In the genomic region with DNA sequence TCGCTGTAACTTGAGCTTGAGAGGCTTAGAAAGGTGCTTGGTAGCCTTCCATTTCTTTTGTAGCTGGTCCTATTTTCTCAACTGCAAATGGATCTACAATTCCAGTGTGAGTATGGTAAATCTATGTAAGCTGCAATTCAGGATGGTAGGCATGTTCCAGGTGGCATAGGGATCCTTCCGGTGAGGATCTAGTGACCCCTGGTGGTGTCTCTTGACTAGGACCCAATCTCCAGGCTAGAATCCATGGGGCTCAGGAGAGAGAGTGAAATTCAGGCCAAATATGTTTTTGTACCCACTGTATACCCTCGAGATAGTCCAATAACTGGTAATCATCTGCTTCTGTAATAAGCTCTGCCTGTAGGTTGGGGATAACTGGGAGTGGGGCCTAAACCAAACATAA, we compare ENCODE assay signal across 8 mouse cellular contexts. TPM values are rescaled to one million over a fixed set of nuclear protein-coding genes. Genes with fewer than 3 reads are reported as not detected.
DNase-seq lines count a peak whose midpoint lies in the region; ATAC-seq and TF ChIP-seq lines count a peak whose summit lies in the region.

No protein-coding gene starts in this region.

- no peaks in the 10 kb centered on the region for H3K4me1 ChIP-seq in liver, embryonic 12.5 days
- no peaks in the 10 kb centered on the region for H3K4me1 ChIP-seq in cerebellum, adult 2 months (ENCODE audit: control insufficient read depth, insufficient read depth, low read length)
- no peaks in the 10 kb centered on the region for H3K4me1 ChIP-seq in stomach, postnatal 0 days (replicated peaks; ENCODE audit: control insufficient read depth, insufficient read depth)

- DNase-seq in cerebellum, adult 11 months = peak; percentile 9
- peak; percentile 5 for DNase-seq in liver
- peak in 1 of 2 experiments; percentile 14 for DNase-seq in cerebellum, adult 2 months
- DNase-seq in kidney, postnatal 14 days = peak; percentile 64
- no peak for DNase-seq in stomach, postnatal 0 days (ENCODE audit: low spot score)
- no peak for DNase-seq in ovary, postnatal 36 days (ENCODE audit: low spot score)

- H3K36me3 ChIP-seq in liver, embryonic 12.5 days = no peaks in the 10 kb centered on the region
- no peaks in the 10 kb centered on the region for H3K36me3 ChIP-seq in stomach, postnatal 0 days (ENCODE audit: control insufficient read depth, insufficient read depth, low read length)

- no peak overlapping the region for H3K9ac ChIP-seq in liver, embryonic 12.5 days
- no peak overlapping the region for H3K9ac ChIP-seq in stomach, postnatal 0 days (ENCODE audit: low read length)

- no peak for ATAC-seq in cerebellum, adult (ENCODE audit: insufficient number of reproducible peaks, low FRiP score, low TSS enrichment)
- ATAC-seq in liver, embryonic 12.5 days = no peak
- no peak for ATAC-seq in stomach, postnatal 0 days (ENCODE audit: low FRiP score, low TSS enrichment)

- TF ChIP-seq CTCF in cerebellum, adult 2 months (IDR thresholded peaks at IDR 0.05; ENCODE audit: borderline replicate concordance, insufficient read depth, low read depth, low read length) = peak; percentile 44; the same call in 1 of the 2 replicates
- peak; percentile 64 for TF ChIP-seq CTCF in stomach, postnatal 0 days (IDR thresholded peaks at IDR 0.05; ENCODE audit: low read depth)

- 45% methylated on average over 3 of the region's 3 CpGs for WGBS in liver, embryonic 12.5 days (ENCODE audit: insufficient replicate concordance)
- 73% methylated on average over 3 of the region's 3 CpGs for WGBS in cerebellum, adult 2 months
- WGBS in stomach, postnatal 0 days = 60% methylated on average over 3 of the region's 3 CpGs

- H3K27me3 ChIP-seq in liver, embryonic 12.5 days (replicated peaks) = no peaks in the 10 kb centered on the region
- no peaks in the 10 kb centered on the region for H3K27me3 ChIP-seq in cerebellum, adult 2 months (ENCODE audit: control insufficient read depth, insufficient read depth, low read length)
- H3K27me3 ChIP-seq in stomach, postnatal 0 days (ENCODE audit: control insufficient read depth, insufficient read depth, low read length) = no peaks in the 10 kb centered on the region

- no peaks in the 10 kb centered on the region for H3K9me3 ChIP-seq in liver, embryonic 12.5 days (replicated peaks)
- no peaks in the 10 kb centered on the region for H3K9me3 ChIP-seq in stomach, postnatal 0 days (ENCODE audit: control insufficient read depth, low read length)

- no peak overlapping the region for H3K4me3 ChIP-seq in liver, embryonic 12.5 days
- no peak overlapping the region for H3K4me3 ChIP-seq in cerebellum, adult 2 months (replicated peaks; ENCODE audit: insufficient read depth, low read depth, low read length)
- H3K4me3 ChIP-seq in stomach, postnatal 0 days (ENCODE audit: low read depth, low read length) = no peak overlapping the region

- H3K27ac ChIP-seq in liver, embryonic 12.5 days = no peak overlapping the region
- no peak overlapping the region for H3K27ac ChIP-seq in cerebellum, adult 2 months (ENCODE audit: insufficient read depth, low read length)
- no peak overlapping the region for H3K27ac ChIP-seq in stomach, postnatal 0 days (replicated peaks)

- H3K4me2 ChIP-seq in liver, embryonic 12.5 days = no peak overlapping the region
- H3K4me2 ChIP-seq in stomach, postnatal 0 days (replicated peaks; ENCODE audit: low read depth) = no peak overlapping the region

- no peak for TF ChIP-seq POLR2A in cerebellum, adult 2 months (IDR thresholded peaks at IDR 0.05; ENCODE audit: borderline replicate concordance, insufficient read depth, low read length)

- no peak for TF ChIP-seq EP300 in stomach, postnatal 0 days (optimal IDR thresholded peaks at IDR 0.05)

RNA-seq across cellular contexts. Expression of gene Mfap3l, which starts 37.9 kb away (rescaled TPM):
- polyA plus RNA-seq in liver, embryonic 12.5 days (2016; fragmentation: Nextera tagmentation; extraction: Ambion mirVana) = 0.44 and 0.48 TPM in 2 replicates
- polyA plus RNA-seq in cerebellum, adult 2 months (2012; rRNA removed) = 24.6 and 25.3 TPM in 2 replicates
- 7.6 and 8.0 TPM in 2 replicates for polyA plus RNA-seq in stomach, postnatal 0 days (2015; fragmentation: Nextera tagmentation; extraction: Ambion mirVana)

Comparison
In these comparisons a context has a peak if more than half of its experiments do, and no peak if none do; other contexts are left out.
1. DNase-seq: peak in cerebellum, adult 11 months (single experiment), liver (single experiment) and kidney, postnatal 14 days (single experiment); none in stomach, postnatal 0 days (single experiment) and ovary, postnatal 36 days (single experiment).